Mouse (Mus musculus) left cerebral cortex, adult 9 months (tissue): ENCODE results near the gene Slc9b2.

Source experiments
- DNase-seq, 2 experiments: peaks; one replicate each; pipeline ENCODE4 v3.0.0; 2022; ENCODE audit warnings: low spot score in 2 of 2

Gene Slc9b2

DNA sequence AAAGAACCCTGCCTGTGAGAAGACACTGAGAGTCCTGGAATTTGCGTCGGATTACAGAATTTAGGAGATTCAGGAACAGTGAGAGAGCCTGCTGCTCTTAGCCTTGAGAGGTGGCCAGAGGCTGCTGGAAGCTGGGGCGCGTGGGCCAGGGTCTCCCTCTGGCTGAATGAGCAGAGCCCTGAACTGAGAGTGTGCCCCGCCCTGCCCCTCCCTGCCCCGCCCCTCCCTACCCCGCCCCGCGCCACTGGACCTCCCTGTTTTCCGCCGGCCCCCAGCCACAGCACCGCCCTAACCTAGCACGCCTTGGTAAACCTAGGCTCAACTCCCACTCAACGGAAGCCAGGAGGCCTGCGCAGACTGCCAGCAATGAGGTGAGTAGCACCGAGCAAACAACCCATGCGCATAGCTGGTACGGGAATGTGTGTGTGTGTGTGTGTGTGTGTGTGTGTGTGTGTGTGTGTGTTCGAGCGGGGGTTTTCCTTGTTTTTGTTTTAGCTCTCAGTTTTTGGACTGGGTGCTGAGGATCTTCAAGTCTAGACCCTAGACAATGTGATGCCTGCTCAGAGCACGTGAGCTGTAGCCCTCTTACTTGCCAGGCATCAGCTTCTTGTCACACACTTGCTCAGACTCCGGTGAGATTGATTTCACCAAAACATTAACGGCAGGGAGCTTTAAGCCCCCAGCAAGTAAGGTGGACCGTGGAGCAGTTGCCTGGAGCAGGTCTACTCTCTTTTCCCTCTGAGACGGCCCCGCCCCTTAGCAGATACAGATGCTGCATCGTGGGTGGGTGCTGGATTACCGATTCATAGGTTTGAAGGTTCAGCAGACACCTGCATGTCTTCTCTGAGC is at the start of gene Slc9b2:
Gene Slc9b2, plus strand, starts transcription at position 290 of the 849 bp plus-strand sequence.
- peak in 1 of 2 experiments; percentile 33 for DNase-seq

DNA sequence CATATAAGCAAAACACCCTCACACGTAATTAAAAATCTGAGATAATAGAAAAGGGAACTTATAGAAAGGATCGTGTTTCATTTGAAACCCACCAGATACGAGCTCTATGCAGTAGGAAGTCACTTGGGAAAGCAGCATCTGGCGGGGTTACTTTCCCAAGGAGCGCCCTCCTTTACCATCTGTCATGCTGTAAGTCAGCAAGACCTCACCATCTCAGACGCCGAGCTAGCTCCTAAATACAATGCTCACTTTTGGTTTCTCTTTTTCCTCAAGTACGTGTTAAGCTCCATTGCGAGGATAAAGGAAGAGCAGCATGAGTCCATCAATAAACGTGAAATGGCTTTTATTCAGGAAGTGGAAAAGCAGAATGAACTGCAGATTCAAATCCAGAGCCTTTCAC is 48.6 kb upstream of the Slc9b2 start:
- DNase-seq, result no peak

DNA sequence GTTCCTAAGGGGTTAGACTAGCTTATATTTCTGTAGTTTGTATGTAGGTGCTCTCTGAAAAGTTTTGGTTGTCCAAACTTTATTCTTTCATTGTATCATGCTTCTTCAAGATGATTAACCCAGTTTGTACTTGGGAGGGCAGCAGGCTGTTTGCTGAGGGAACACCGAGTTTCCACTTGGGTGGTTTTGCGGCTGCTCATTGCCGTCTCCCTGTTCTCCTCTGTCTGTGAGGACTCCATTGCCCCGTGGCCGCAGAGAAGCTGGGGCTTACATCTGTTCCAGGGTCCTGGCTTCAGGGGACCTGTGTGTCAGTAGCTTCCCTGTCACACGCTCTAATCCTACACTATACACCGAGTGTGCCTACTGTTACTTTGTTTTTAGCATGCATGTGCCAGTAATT is 47.3 kb upstream of the Slc9b2 start:
- no peak for DNase-seq

GRCm38 (mm10) chr3:135268616-135269015 is 38.9 kb upstream of the Slc9b2 start:
- no peak for DNase-seq

GRCm38 (mm10) chr3:135269391-135269990 is 38.0 kb upstream of the Slc9b2 start:
- DNase-seq, result no peak

DNA sequence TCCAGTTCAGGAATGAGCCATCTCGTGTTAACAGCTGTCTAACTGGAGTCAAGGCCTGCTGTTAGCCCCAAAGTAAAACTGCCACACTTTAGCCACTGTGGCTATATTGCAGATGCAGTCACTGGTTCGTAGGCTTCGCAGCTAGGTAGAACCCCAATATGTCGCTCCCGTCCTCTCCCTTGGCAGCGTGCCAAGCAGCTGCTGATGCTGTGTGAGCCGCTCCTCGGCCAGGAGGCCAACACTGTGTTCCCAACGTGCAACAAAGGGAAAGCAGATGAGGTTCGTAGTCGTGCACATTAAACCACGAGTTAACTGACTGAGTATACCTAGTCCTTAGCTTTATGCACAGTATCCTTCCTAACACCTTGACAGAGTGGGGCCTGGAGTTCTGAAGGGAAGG is 34.9 kb upstream of the Slc9b2 start:
- no peak for DNase-seq

GRCm38 (mm10) chr3:135273047-135273446 is 34.5 kb upstream of the Slc9b2 start:
- DNase-seq, result no peak

- DNase-seq, result no peak
Observed at GRCm38 (mm10) chr3:135280160-135280559, 27.3 kb upstream of the Slc9b2 start.

DNA sequence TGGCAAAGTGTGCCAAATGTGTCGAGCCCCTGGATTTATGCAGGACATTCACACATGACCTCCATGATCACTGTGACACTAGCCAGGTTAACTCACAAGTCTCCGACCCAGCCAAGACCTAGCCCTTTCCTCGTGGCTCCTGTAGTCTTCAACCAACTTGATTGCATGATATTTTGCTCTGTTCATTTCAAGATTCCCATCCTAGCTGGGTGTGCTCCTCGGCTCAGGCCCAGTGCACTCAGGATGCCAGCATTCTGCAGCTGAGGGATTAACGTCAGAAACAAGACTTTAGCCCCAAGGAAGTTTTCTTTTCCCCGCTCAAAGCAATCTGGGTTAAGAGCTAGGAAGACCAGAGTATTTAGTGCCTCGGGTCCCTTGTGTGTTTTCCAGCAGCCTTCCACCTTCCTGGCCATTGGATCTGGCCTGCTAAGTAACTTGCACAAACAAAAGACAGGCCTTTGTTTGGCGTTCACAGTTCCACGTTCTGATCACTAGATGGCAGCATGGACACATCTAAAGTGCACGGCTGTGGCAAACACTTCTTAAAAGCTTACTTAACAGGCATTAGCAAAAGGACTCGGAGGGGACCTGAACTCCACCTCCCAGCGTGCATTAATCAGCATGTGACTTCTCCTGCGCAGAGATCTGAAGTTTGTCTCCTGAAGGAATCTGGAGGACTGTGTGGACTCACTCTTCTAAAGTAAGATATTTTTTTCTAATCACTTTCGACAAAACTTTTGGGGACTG is 26.7 kb upstream of the Slc9b2 start, which contains the start of gene Bdh2:
Gene Bdh2, plus strand, starts transcription at position 553 of the 747 bp plus-strand sequence.
- DNase-seq, result peak; percentile 26 to 89

- DNase-seq, result no peak
Observed at GRCm38 (mm10) chr3:135281701-135282100, 25.8 kb upstream of the Slc9b2 start.

DNA sequence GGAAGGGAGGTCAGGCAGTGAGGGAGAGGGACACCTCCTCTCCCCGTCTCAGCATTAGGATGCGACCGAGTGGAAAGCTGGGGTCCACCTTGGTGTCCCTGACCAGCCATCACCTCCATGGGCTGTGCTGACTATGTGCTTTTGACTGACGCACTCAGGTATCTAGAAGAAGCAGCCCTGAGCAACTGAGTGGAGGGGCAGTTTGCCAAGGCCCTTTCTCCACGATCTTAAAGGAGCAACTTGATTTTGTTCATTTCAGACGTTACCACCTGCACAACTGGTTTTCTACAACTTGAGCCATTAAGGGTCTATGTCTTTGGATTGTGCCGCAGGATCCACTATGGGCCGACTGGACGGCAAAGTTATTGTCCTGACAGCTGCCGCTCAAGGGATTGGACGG is 22.2 kb upstream of the Slc9b2 start:
- DNase-seq, result no peak

- no peak for DNase-seq
Observed at GRCm38 (mm10) chr3:135285807-135286206, 21.7 kb upstream of the Slc9b2 start.

- DNase-seq, result no peak
Observed at GRCm38 (mm10) chr3:135288138-135288750, 19.3 kb upstream of the Slc9b2 start.

GRCm38 (mm10) chr3:135289148-135289547 is 18.4 kb upstream of the Slc9b2 start:
- DNase-seq, result no peak

- DNase-seq, result peak in 1 of 2 experiments; percentile 47
Observed at GRCm38 (mm10) chr3:135290249-135290894, 17.1 kb upstream of the Slc9b2 start.

DNA sequence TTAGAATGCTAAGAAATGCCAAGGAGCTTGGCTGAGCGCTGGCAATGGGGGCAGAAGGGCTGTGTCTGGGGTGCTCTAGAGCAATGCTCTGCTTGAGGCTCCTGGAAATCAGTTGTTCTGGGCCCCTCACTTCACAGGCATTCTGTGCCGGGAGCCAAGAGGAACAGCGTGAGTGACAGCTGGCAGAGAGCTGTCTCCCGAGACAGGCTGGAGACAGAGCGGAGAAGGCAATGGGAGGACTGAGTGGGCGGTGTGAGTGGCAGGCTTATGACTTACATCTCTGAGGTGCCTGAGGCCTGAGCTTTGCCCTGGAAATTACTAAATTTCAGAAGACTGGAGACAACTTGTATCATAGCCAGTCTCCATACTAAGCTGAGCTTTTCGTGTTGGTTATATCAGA is 13.8 kb upstream of the Slc9b2 start:
- no peak for DNase-seq

DNA sequence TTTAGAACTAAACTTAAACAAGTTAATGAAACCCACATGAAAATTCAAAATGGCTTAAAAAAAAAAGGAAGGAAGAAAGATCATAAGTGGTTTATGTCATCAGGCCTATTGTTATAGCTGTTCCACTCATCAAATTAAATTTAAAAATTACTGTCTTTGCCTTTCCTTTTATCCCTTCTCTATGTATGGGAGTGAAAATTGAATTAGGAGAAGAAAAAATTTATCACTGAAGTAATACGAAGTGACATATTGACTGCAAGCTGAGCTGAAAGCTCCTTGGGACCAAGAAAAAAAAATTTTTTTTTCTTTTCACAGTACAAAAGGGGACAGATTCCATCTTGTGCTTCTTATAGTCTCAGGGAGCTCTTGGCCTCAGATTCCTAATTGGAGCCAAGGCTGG is 11.9 kb upstream of the Slc9b2 start:
- no peak for DNase-seq

GRCm38 (mm10) chr3:135298560-135298959 is 8.9 kb upstream of the Slc9b2 start:
- peak in 1 of 2 experiments; percentile 37 for DNase-seq

DNA sequence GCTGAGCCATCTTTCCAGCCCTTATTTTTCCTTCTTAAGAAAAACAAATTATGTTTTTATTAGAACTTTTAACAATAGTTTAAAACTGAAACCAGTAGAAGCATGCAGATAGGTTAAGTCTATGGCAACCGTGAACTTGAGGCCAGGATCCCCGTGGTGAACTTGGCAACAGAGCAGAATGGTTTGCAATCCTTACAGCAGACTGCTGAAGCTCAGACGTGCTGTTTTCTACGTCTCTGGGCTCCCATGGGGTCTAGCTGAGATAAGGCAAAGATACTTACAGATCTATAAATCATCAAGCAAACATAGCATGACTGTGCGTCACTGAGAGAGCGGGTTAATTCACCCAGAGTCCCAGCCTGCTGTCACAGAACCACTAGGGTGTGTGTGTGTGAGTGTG is 7.4 kb upstream of the Slc9b2 start:
- no peak for DNase-seq

GRCm38 (mm10) chr3:135304060-135304459 is 3.4 kb upstream of the Slc9b2 start:
- no peak for DNase-seq

DNA sequence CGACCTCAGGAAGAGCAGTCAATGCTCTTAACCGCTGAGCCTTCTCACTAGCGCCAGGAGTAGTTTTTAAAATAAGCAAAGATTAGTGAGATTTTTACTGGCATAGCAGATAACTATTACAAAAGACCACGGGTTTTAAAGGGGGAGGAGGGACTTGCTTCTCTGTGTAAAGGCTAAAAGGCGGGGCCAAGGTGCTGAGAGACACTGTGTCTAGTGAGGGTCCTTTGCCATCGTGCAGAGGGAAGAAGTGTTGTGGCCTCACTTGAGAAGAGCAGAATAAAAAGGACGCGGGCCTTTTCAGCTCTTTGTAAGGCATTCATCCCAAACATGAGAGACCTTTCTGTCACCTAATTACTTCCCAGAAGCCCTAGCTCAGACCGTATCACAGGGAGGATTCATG is 2.9 kb upstream of the Slc9b2 start:
- no peak for DNase-seq
